In the genomic region with DNA sequence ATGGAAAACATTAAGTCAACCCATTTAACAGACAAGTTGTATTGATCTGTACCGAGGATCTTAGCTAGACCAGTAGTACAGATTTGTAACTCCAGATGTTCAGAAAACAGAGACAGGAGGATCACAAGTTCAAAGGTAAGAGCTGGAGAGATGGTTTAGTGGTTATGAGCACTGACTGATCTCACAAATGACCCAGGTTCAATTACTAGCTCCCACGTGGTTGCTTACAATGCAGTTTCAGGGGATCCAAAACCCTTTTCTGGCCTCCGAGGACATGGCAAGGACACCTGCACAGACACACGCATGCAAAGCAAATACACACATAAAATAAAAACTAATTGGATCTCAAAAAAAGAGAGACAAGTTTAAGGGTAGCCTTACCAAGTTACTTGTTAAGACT, we compare ENCODE assay signal across 1 mouse cellular context.
TF ChIP-seq lines count a peak whose summit lies in the region.

No protein-coding gene starts in this region.

TF ChIP-seq in CH12.LX, 34 proteins besides CTCF, POLR2A, EP300 and RAD21 (continued from another document):
- TF ChIP-seq POLR2AphosphoS2 (IDR thresholded peaks at IDR 0.05; ENCODE audit: low read depth, low read length) (no peak), E2F4 (IDR thresholded peaks at IDR 0.05; ENCODE audit: insufficient replicate concordance, low read depth, low read length) (0 out of 2 replicates have a peak, but pooled peaks have one; percentile 14), MAX (IDR thresholded peaks at IDR 0.05; ENCODE audit: low read length) (peak; percentile 94), MAFK (IDR thresholded peaks at IDR 0.05; ENCODE audit: insufficient replicate concordance, low read length) (peak; percentile 88), USF2 (conservative IDR thresholded peaks at IDR 0.05; ENCODE audit: low read depth, low read length) (0 out of 2 replicates have a peak, but pooled peaks have one; percentile 32), CHD2 (IDR thresholded peaks at IDR 0.05; ENCODE audit: low read length) (no peak; the same call in 1 of the 2 replicates), ZMIZ1 (IDR thresholded peaks at IDR 0.05; ENCODE audit: low read depth, low read length) (no peak), MXI1 (IDR thresholded peaks at IDR 0.05; ENCODE audit: low read depth, low read length) (peak; percentile 86), MAZ (IDR thresholded peaks at IDR 0.05; ENCODE audit: low read depth, low read length) (no peak), ETS1 (conservative IDR thresholded peaks at IDR 0.05; ENCODE audit: low read depth, low read length) (peak; percentile 72), BHLHE40 (IDR thresholded peaks at IDR 0.05; ENCODE audit: low read depth, low read length) (peak; percentile 70; the same call in 1 of the 2 replicates), SMC3 (IDR thresholded peaks at IDR 0.05; ENCODE audit: low read depth, low read length) (no peak), TCF12 (IDR thresholded peaks at IDR 0.05; ENCODE audit: low read depth, low read length) (peak; percentile 62; the same call in 1 of the 2 replicates), JUN (IDR thresholded peaks at IDR 0.05; ENCODE audit: insufficient read depth, low read depth, low read length) (no peak; the same call in 1 of the 2 replicates)
